8 mouse cellular contexts compared by ENCODE assay signal in the genomic region with DNA sequence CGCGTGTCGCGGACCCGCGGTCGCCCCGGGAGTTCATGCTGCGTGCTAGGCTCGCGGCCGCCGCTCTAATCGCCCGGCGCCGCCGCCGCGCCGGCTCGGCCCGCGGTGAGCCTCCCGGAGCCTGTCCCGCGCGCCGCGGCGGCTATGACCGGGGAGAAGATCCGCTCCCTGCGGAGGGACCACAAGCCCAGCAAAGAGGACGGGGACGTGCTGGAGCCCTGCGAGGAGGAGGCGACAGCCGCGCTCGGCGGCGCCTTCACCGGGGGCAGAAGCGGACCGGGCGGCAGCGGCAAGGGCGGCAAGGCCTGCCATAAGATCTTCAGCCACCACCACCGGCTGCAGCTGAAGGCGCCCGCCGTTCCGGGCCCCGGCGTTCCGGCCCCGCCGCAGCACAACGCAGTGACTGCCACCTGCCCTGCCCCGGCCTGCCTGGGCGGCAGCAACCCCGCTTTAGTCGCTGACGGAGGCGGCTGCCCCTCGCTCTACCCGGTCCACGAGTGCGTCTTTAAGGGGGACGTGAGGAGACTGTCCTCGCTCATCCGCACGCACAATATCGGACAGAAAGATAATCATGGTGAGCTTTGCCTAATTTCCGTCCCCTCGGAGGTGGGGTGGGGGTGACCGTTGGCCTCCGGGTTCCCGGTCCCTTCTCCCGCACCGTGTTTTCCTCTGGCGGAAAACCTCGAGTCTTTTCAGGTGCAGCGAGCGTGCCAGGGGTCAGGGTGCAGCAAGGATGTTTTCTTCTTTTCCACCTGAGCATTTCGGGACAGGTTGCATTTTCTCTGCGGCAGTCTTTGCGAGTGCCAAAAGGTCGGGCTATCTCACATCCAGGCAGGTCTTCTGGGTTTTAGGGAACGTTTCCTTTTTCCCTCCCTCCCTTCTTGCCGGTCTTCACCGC. TPM values are rescaled to one million over a fixed set of nuclear protein-coding genes. Genes with fewer than 3 reads are reported as not detected.
DNase-seq lines count a peak whose midpoint lies in the region; ATAC-seq and TF ChIP-seq lines count a peak whose summit lies in the region.

No protein-coding gene starts in this region.

- peaks cover 16% of the 10 kb centered on the region for H3K4me1 ChIP-seq in heart, embryonic 15.5 days (replicated peaks)
- peaks cover 7% of the 10 kb centered on the region for H3K4me1 ChIP-seq in olfactory bulb, adult 2 months (ENCODE audit: control insufficient read depth, insufficient read depth, low read length)

- peak overlapping the region; percentile 99 for H3K27ac ChIP-seq in heart, embryonic 15.5 days
- H3K27ac ChIP-seq in olfactory bulb, adult 2 months (ENCODE audit: insufficient read depth, low read depth, low read length), result peak overlapping the region; percentile 100

- TF ChIP-seq CTCF in olfactory bulb, adult 2 months (IDR thresholded peaks at IDR 0.05; ENCODE audit: insufficient read depth, low read depth, low read length), result no peak

- no peaks in the 10 kb centered on the region for H3K36me3 ChIP-seq in heart, embryonic 15.5 days

- no peaks in the 10 kb centered on the region for H3K27me3 ChIP-seq in heart, embryonic 15.5 days

- H3K9me3 ChIP-seq in heart, embryonic 15.5 days (replicated peaks), result no peaks in the 10 kb centered on the region

- peak overlapping the region; percentile 72 for H3K4me2 ChIP-seq in heart, embryonic 15.5 days

- no peak for TF ChIP-seq POLR2A in olfactory bulb, adult 2 months (IDR thresholded peaks at IDR 0.05; ENCODE audit: insufficient read depth, low read depth, low read length)

- WGBS in heart, embryonic 15.5 days, result under 1% methylated on average over 90 of the region's 93 CpGs
- WGBS in olfactory bulb, adult 2 months, result under 1% methylated on average over 93 of the region's 93 CpGs

- peak overlapping the region; percentile 96 for H3K9ac ChIP-seq in heart, embryonic 15.5 days

- DNase-seq in cerebellum, adult 9-11 months, result no peak
- DNase-seq in MEL-GATA-1-ER (ENCODE audit: extremely low read depth, low read depth), result peak; percentile 24
- peak; percentile 7 for DNase-seq in embryo, embryonic 11.5 days (ENCODE audit: low read depth, low spot score)
- peak; percentile 54 for DNase-seq in kidney, postnatal 10 days
- DNase-seq in lung, postnatal 10 days, result peak; percentile 21

- peak overlapping the region; percentile 97 for H3K4me3 ChIP-seq in heart, embryonic 15.5 days
- peak overlapping the region; percentile 96 for H3K4me3 ChIP-seq in olfactory bulb, adult 2 months (ENCODE audit: insufficient read depth, low read depth, low read length)

- ATAC-seq in cerebellum, adult (ENCODE audit: insufficient number of reproducible peaks, low FRiP score, low TSS enrichment), result peak; percentile 62
- peak; percentile 72 for ATAC-seq in heart, embryonic 15.5 days (replicated peaks; ENCODE audit: insufficient number of reproducible peaks, insufficient read depth, low FRiP score, low read depth)

RNA-seq across cellular contexts. Expression of gene Ankrd13c, which starts 0.6 kb away (rescaled TPM):
- 18.9 and 20.9 TPM in 2 replicates for polyA plus RNA-seq in heart, embryonic 15.5 days (2015; fragmentation: Nextera tagmentation; extraction: Ambion mirVana)
- not detected in 2 replicates for polyA plus RNA-seq in olfactory bulb, adult 2 months (2012; ENCODE audit: insufficient read depth, insufficient read length, low replicate concordance, missing spikeins)

RNA-seq across cellular contexts. Expression of gene Cth, which starts 22.8 kb away (rescaled TPM):
- 2.1 and 4.6 TPM in 2 replicates for polyA plus RNA-seq in heart, embryonic 15.5 days (2015; fragmentation: Nextera tagmentation; extraction: Ambion mirVana)
- not detected in 2 replicates for polyA plus RNA-seq in olfactory bulb, adult 2 months (2012; ENCODE audit: insufficient read depth, insufficient read length, low replicate concordance, missing spikeins)
